Mouse (Mus musculus) spleen, adult 2 months (tissue): ENCODE measurements at regions not wholly inside any gene's neighbourhood (a gene's known extent, or its start where the extent isn't known, plus 50 kb on each side); places are given as distances from the start of the nearest gene placed in this dataset.

Experiments
- CTCF ChIP-seq: fragments of 200-500 bp; IDR thresholded peaks from 2 replicates; pipeline ENCODE4 v1.5.1; 2011; ENCODE audit warnings: mild to moderate bottlenecking, inconsistent platforms; ENCODE audit not compliant: insufficient read depth, insufficient read length, insufficient replicate concordance; ENCODE audit errors: extremely low read depth
- POLR2A ChIP-seq: fragments of 200-500 bp; IDR thresholded peaks from 2 replicates; pipeline ENCODE4 v1.6.1; 2011; ENCODE audit warnings: low read depth, low read length, inconsistent platforms

- TF ChIP-seq POLR2A (no peak), CTCF (no peak)
Measured at GRCm38 (mm10) chr2:115326526-115326925, 255.0 kb upstream of the BC052040 start.
